Mouse (Mus musculus) kidney, postnatal 10 days (tissue): ENCODE results near the gene Nos2.
A peak's percentile ranks its signal among the peaks of the same experiment; 100 is the strongest.
"Not testable (repeated sequence)": the region's sequence is repeated elsewhere in the genome, so short reads cannot be mapped to it uniquely, and the experiment has no call there.

Experiments
- DNase-seq: peaks from one replicate; pipeline ENCODE4 v3.0.0; 2021; ENCODE audit warnings: mixed read lengths

Gene Nos2

DNA sequence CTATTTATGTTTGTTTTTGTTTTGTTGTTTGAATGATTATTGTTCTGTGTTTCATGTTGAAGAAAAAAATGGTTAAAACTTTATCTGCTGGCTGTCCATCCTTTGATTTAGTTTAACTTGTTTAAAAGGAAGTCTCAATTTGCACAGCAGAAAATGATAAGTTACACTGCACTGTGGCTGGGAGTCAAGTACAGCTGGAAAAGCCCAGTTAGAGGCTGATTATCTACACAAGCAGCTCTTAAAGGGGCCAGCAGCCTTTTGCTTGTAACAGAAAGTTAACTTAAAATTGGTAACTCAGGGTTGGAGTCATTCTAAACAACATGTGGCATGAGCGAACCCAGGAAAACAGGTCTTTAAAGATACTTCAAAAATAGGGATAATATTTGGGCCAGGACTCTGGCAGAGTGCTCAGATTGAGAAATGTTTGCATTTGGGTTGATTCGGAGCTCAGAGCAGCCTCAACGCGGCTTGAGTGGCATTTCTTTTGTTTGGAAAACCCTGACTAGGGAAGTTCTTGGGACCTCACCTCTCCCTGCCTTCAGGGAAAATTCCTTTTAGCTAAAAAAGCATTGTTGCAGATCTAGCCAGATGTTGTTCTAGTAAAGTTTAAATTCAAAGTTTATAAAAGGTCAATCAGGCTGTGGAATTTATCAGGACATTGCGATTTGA lies 70.4 kb downstream of the Nos2 start:
- not testable (repeated sequence) for DNase-seq

DNA sequence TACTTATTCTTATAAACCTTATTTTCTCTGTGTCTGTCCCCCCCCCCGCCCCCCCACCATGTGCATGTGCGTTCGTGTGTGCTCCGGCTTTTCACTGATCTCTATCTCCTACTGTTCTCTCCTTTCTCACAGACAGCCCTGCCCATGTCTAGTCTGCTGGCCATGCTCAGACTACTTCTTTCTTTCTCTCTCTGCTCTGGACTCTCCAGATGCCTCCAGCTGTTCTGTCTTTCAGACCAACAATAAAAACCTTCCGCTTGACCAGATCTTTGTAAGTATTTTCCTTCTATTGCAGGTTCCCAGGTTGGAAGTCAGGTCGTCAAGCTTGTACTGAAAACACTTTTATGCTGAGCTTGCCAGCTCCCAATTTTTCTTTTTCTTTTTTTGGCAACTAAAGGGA lies 78.5 kb downstream of the Nos2 start:
- peak; percentile 57 for DNase-seq

DNA sequence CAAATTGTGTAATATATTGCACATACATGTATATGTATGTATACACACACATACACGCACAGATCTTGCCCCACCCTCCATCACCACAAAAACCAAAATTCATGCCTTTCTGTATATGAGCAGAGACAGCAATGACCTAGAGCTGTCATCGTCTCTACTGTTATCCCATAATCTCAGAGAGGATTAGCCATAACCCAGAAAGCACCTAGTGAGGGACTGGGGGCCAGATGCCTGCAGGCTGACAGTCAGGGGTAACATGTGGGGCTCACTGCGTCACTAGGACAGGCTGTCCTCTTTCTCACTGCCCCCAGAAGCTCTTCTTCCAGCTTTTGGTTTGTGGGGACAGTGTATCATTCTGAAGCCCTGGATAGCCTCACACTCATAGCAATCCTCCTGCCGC lies 81.3 kb downstream of the Nos2 start:
- no peak for DNase-seq

DNA sequence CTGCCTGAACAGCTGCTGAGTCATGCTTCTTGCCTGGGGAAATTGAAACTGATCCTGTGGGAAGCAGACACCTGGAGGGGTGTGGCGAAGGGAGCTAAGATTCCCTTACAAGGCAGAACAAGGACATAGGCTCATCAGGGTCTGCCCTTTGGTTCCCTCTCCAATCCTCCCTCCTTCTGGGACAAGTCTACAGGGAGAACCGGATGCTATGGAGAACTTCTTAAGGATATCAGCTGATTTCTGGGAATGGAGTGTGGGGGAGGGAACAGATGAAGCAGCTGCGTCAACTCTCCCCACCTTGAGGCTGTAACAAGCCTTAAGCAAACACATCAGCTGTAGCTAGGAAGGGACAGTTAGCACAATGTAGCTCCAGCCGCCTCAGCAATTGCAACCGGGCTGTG lies 82.0 kb downstream of the Nos2 start:
- no peak for DNase-seq

DNA sequence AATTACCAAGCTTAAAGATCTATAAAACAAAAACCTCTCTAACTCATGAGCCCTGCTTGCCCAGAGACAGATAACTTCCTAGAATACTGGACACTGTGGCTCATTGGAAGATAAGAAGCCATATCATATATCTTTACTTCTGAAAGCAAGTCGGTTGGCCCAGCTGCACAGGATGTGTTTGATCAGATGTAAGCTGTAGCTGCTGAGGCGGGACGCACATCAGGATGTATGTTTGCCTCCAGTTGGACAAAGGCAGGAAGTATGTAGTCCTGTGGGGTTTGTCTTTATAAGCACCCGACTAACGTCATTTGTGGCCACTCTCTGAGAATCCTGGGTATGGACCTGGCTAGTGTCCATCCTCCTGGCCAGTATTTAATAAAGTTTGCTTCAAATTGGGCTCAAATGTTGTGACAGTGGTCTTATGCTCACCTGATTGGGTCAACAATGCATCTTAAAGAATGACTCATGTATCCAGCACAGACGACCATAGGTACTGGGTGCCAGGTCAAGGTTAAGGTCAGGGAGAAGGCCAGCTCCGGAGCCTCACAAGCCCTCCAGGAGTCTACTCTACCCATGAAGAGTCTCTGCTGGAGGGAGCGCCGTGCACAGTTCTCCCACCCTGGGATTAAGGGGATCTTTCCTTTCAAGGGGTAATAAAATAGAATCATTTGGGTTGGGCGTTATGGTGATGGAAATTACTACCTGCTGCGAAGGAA lies 82.6 kb downstream of the Nos2 start:
- peak; percentile 51 for DNase-seq

DNA sequence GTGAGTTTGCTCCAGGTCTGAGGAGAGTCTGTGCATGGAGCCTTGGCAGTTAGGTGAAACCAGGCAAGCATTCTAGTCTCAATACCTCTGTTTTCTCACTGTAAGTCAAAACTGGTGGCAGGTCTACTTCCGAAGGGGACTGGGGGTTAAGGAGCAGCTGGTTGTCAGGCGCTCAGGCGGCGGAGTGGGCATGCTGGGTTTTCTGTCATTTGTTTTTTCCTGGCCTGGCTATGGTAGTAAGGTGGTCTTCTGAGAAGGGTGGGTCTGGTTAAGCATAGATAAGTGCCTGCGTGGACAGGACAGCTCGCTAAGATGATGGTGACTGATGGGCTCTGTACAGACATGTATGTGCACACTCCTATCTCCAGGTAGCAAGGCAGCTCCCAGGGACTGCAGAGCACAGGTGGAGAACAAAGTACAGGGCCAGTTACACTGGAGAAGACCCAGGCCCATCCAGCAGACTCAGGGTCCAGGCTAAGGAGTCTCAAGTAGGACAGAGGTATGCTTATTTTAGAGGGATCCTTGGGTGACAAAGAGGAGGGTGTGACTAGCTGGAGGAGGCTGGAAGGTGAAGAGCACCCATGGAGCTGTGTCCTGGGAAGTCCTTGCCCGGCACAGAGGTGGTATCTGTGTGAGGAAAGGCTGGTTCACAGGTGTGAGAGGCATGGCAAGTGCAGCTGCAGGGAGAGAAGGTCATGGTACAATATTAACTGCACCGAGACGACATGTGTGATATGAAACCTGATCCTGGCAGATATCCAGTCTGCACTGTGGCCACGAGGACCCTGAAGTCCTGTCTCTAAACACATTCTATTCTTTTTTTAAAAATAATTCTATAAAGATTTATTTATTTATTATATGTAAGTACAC lies 83.4 kb downstream of the Nos2 start:
- no peak for DNase-seq

DNA sequence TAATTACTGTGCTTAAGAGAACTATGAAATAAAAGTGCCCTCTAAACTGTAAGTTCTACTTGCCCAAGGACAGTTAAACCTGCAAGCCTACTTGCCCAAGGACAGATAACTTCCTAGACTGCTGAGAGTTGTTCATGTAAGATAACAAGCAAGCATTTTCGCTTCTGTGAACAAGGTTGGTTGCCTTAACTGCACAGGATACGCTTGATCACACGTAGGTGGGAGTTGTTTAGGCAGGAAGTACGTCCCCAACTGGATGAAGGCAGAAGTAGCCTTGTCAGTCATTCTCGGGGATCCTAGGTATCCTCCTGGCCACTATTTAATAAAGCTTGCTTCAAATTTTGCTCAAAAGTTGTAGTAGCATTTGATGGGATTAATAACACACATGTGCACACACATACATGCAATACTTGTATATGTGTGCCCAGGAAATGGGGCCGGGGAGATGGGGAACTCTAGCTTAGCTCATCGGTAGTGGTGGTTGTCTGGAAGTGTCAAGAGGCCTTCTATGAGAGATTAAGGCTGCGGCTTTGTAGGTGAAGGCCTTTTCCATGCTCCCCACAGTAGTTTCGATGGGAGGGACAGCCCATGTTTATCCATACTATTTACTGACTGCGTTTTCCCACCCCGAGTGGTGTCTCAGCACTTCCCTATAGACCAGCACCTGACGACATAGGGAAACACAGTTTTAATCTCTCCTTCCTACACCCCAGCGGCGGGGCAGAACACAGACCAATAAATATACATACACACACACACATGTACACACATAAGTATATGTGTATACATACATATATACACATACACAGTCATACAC lies 85.2 kb downstream of the Nos2 start:
- DNase-seq, result no peak

DNA sequence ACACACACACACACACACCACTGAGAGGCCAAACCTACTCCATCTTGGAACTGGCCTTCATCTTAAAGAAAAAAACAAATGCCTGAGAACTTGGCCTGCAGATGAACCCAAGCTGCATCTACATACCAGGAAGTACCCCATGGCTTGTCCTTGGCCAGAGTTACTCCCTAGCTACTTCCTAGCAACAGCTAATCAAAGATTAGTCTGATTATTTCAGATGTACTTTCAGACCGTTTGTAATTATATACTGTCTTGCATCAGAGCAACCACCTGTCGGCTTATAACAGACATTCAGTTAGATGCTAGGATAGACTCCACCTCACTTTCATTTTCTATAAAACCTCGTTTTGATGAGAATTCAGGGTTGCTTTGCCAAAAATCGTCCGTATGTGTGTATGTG lies 85.8 kb downstream of the Nos2 start:
- DNase-seq, result no peak

DNA sequence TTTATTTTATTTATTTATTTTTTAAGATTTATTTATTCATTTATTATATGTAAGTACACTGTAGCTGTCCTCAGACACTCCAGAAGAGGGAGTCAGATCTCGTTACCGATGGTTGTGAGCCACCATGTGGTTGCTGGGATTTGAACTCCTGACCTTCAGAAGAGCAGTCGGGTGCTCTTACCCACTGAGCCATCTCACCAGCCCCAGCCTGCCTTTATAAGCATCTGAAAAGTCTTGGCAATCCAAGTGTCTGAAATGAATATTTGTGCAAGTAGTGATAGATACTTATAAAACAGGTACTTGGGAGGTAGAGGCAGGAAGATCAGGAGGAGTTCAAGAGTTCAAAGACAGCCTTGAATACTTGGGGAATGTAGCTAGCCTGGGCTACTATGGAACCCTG lies 86.8 kb downstream of the Nos2 start:
- DNase-seq, result peak; percentile 0

DNA sequence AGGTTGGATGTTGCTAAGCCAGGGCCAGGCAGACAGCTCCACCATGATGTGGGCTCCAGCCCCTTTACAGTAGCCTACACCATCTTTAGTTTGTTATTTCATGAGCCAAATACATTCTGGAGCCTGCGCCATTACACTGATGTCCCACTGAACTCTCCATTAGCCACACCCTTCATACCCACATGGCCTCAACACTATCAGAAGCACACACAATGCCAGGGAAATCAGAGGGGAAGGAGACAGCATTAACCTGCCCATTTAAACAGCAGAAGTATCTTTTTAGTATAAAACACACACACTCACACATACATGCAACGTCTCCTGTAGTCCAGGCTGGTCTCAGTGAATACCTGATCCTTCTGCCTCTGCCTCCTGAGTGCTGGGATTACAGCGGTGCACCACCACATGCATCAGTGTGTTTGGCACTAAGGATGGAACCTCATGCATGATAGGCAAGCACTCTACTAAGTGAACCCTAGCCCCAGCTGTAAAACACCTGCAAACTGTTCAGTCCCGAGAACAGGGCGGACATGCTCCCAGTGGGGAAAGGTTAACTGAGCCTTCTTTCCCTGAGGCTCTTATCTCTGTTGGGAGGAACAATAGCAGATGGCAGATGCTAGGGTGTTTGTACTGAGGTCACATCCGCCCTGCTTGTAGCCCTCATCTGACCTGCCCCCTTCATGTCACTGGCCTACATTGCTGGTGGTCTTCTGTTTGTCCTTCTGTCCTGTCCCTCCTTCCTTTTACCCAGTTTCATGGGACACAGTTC lies 87.6 kb downstream of the Nos2 start:
- peak; percentile 3 for DNase-seq

DNA sequence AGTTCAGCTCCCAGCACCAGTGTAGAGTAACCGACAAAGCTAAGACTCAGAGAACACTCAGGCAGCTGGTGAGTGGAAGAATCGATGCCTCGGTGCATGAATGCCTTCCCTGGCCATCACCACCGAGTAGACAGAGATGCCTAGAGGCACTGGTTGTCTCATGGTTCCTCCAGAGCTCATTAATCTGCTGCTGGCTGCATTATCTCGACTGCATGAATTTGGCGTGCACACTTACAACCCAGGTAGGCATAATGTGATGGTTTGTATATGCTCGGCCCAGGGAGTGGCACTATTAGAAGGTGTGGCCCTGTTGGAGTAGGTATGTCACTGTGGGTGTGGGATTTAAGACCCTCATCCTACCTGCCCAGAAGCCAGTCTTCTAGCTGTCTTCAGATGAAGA lies 88.3 kb downstream of the Nos2 start:
- DNase-seq, result no peak
